Mouse (Mus musculus): ENCODE measurements at regions not wholly inside any gene's neighbourhood (a gene's known extent, or its start where the extent isn't known, plus 50 kb on each side); places are given as distances from the start of the nearest gene placed in this dataset.

GRCm38 (mm10) chr10:44752719-44753390 is 224.6 kb upstream of the Prdm1 start:
- Histone ChIP-seq H3K36me3 (ENCODE audit: control insufficient read depth, insufficient read depth, low read length) (no peaks in the 10 kb centered on the region), H3K9me3 (ENCODE audit: control insufficient read depth, low read length) (no peaks in the 10 kb centered on the region), H3K9ac (ENCODE audit: low read length) (no peak overlapping the region), H3K27me3 (ENCODE audit: control insufficient read depth, insufficient read depth, low read length) (no peaks in the 10 kb centered on the region; the same call in none of the 2 replicates), H3K4me2 (ENCODE audit: low read length) (no peak overlapping the region), H3K4me1 (ENCODE audit: control insufficient read depth in 2 of 2, insufficient read depth in 2 of 2, low read length in 2 of 2) (peaks cover 0 to 14% of the 10 kb centered on the region in 2 experiments), H3K27ac (replicated peaks in 1 of 2; ENCODE audit: control insufficient read depth in 1 of 2, insufficient read depth in 1 of 2, low read depth in 2 of 2, low read length in 2 of 2) (no peak overlapping the region), H3K4me3 (ENCODE audit: control insufficient read depth in 1 of 2, insufficient read depth in 1 of 2, low read depth in 1 of 2, low read length in 2 of 2) (no peak overlapping the region)
- no peak for ATAC-seq (ENCODE audit: insufficient number of reproducible peaks, insufficient read depth, low FRiP score, low read depth)
- WGBS, result 71% methylated on average over 8 of the region's 8 CpGs

GRCm38 (mm10) chr10:44751061-44751460 is 222.8 kb upstream of the Prdm1 start:
- Histone ChIP-seq H3K4me3 (ENCODE audit: control insufficient read depth in 1 of 2, insufficient read depth in 1 of 2, low read depth in 1 of 2, low read length in 2 of 2) (no peak overlapping the region), H3K27ac (replicated peaks in 1 of 2; ENCODE audit: control insufficient read depth in 1 of 2, insufficient read depth in 1 of 2, low read depth in 2 of 2, low read length in 2 of 2) (no peak overlapping the region), H3K27me3 (ENCODE audit: control insufficient read depth, insufficient read depth, low read length) (no peaks in the 10 kb centered on the region; the same call in 1 of the 2 replicates), H3K9me3 (ENCODE audit: control insufficient read depth, low read length) (no peaks in the 10 kb centered on the region), H3K9ac (ENCODE audit: low read length) (no peak overlapping the region), H3K36me3 (ENCODE audit: control insufficient read depth, insufficient read depth, low read length) (no peaks in the 10 kb centered on the region), H3K4me1 (ENCODE audit: control insufficient read depth in 2 of 2, insufficient read depth in 2 of 2, low read length in 2 of 2) (peaks cover 0 to 12% of the 10 kb centered on the region in 2 experiments; a peak in 3 of 4 replicates), H3K4me2 (ENCODE audit: low read length) (no peak overlapping the region)
- 83% methylated on average over 6 of the region's 6 CpGs for WGBS
- ATAC-seq (ENCODE audit: insufficient number of reproducible peaks, insufficient read depth, low FRiP score, low read depth), result no peak

- no peaks in the 10 kb centered on the region for H3K4me1 ChIP-seq (ENCODE audit: control insufficient read depth in 2 of 2, insufficient read depth in 2 of 2, low read length in 2 of 2)
- no peak overlapping the region for H3K4me3 ChIP-seq (ENCODE audit: control insufficient read depth in 1 of 2, insufficient read depth in 1 of 2, low read depth in 1 of 2, low read length in 2 of 2)
- 54% methylated on average over 4 of the region's 4 CpGs for WGBS
- no peak for ATAC-seq (ENCODE audit: insufficient number of reproducible peaks, insufficient read depth, low FRiP score, low read depth)
- H3K36me3 ChIP-seq (ENCODE audit: control insufficient read depth, insufficient read depth, low read length), result no peaks in the 10 kb centered on the region
- no peak overlapping the region for H3K27ac ChIP-seq (replicated peaks in 1 of 2; ENCODE audit: control insufficient read depth in 1 of 2, insufficient read depth in 1 of 2, low read depth in 2 of 2, low read length in 2 of 2)
- no peaks in the 10 kb centered on the region; the same call in 1 of the 2 replicates for H3K27me3 ChIP-seq (ENCODE audit: control insufficient read depth, insufficient read depth, low read length)
- H3K4me2 ChIP-seq (ENCODE audit: low read length), result no peak overlapping the region
- no peak overlapping the region for H3K9ac ChIP-seq (ENCODE audit: low read length)
- no peaks in the 10 kb centered on the region for H3K9me3 ChIP-seq (ENCODE audit: control insufficient read depth, low read length)
Observed at GRCm38 (mm10) chr10:44749206-44749605, 220.9 kb upstream of the Prdm1 start.

GRCm38 (mm10) chr10:44747419-44747818 is 219.1 kb upstream of the Prdm1 start:
- Histone ChIP-seq H3K4me1 (ENCODE audit: control insufficient read depth in 2 of 2, insufficient read depth in 2 of 2, low read length in 2 of 2) (no peaks in the 10 kb centered on the region), H3K4me2 (ENCODE audit: low read length) (no peak overlapping the region), H3K4me3 (ENCODE audit: control insufficient read depth in 1 of 2, insufficient read depth in 1 of 2, low read depth in 1 of 2, low read length in 2 of 2) (no peak overlapping the region), H3K27me3 (ENCODE audit: control insufficient read depth, insufficient read depth, low read length) (no peaks in the 10 kb centered on the region; the same call in 1 of the 2 replicates), H3K27ac (replicated peaks in 1 of 2; ENCODE audit: control insufficient read depth in 1 of 2, insufficient read depth in 1 of 2, low read depth in 2 of 2, low read length in 2 of 2) (no peak overlapping the region), H3K36me3 (ENCODE audit: control insufficient read depth, insufficient read depth, low read length) (no peaks in the 10 kb centered on the region), H3K9me3 (ENCODE audit: control insufficient read depth, low read length) (no peaks in the 10 kb centered on the region), H3K9ac (ENCODE audit: low read length) (no peak overlapping the region)
- 76% methylated on average over 3 of the region's 3 CpGs for WGBS
- no peak for ATAC-seq (ENCODE audit: insufficient number of reproducible peaks, insufficient read depth, low FRiP score, low read depth)

GRCm38 (mm10) chr10:44744221-44744620 is 215.9 kb upstream of the Prdm1 start:
- 63% methylated on average over 2 of the region's 2 CpGs for WGBS
- H3K27ac ChIP-seq (replicated peaks in 1 of 2; ENCODE audit: control insufficient read depth in 1 of 2, insufficient read depth in 1 of 2, low read depth in 2 of 2, low read length in 2 of 2), result no peak overlapping the region

GRCm38 (mm10) chr10:44733641-44734040 is 205.3 kb upstream of the Prdm1 start:
- Histone ChIP-seq H3K4me3 (ENCODE audit: control insufficient read depth in 1 of 2, insufficient read depth in 1 of 2, low read depth in 1 of 2, low read length in 2 of 2) (no peak overlapping the region), H3K4me2 (ENCODE audit: low read length) (no peak overlapping the region), H3K4me1 (ENCODE audit: control insufficient read depth in 2 of 2, insufficient read depth in 2 of 2, low read length in 2 of 2) (no peaks in the 10 kb centered on the region), H3K9ac (ENCODE audit: low read length) (no peak overlapping the region), H3K9me3 (ENCODE audit: control insufficient read depth, low read length) (no peaks in the 10 kb centered on the region), H3K27ac (replicated peaks in 1 of 2; ENCODE audit: control insufficient read depth in 1 of 2, insufficient read depth in 1 of 2, low read depth in 2 of 2, low read length in 2 of 2) (no peak overlapping the region), H3K27me3 (ENCODE audit: control insufficient read depth, insufficient read depth, low read length) (no peaks in the 10 kb centered on the region), H3K36me3 (ENCODE audit: control insufficient read depth, insufficient read depth, low read length) (no peaks in the 10 kb centered on the region)
- WGBS, result 79% methylated on average over 5 of the region's 5 CpGs
- ATAC-seq (ENCODE audit: insufficient number of reproducible peaks, insufficient read depth, low FRiP score, low read depth), result no peak

More at GRCm38 (mm10) chr10:44744221-44744620, 215.9 kb upstream of the Prdm1 start:
- ATAC-seq (ENCODE audit: insufficient number of reproducible peaks, insufficient read depth, low FRiP score, low read depth), result no peak
- no peak overlapping the region for H3K9ac ChIP-seq (ENCODE audit: low read length)
- no peaks in the 10 kb centered on the region for H3K36me3 ChIP-seq (ENCODE audit: control insufficient read depth, insufficient read depth, low read length)
- H3K4me3 ChIP-seq (ENCODE audit: control insufficient read depth in 1 of 2, insufficient read depth in 1 of 2, low read depth in 1 of 2, low read length in 2 of 2), result no peak overlapping the region
- H3K4me1 ChIP-seq (ENCODE audit: control insufficient read depth in 2 of 2, insufficient read depth in 2 of 2, low read length in 2 of 2), result no peaks in the 10 kb centered on the region
- H3K4me2 ChIP-seq (ENCODE audit: low read length), result no peak overlapping the region
- no peaks in the 10 kb centered on the region for H3K27me3 ChIP-seq (ENCODE audit: control insufficient read depth, insufficient read depth, low read length)
- no peaks in the 10 kb centered on the region for H3K9me3 ChIP-seq (ENCODE audit: control insufficient read depth, low read length)

GRCm38 (mm10) chr10:44730721-44731120 is 202.4 kb upstream of the Prdm1 start:
- Histone ChIP-seq H3K4me3 (ENCODE audit: control insufficient read depth in 1 of 2, insufficient read depth in 1 of 2, low read depth in 1 of 2, low read length in 2 of 2) (no peak overlapping the region), H3K9me3 (ENCODE audit: control insufficient read depth, low read length) (no peaks in the 10 kb centered on the region), H3K27me3 (ENCODE audit: control insufficient read depth, insufficient read depth, low read length) (no peaks in the 10 kb centered on the region), H3K4me2 (ENCODE audit: low read length) (no peak overlapping the region), H3K27ac (replicated peaks in 1 of 2; ENCODE audit: control insufficient read depth in 1 of 2, insufficient read depth in 1 of 2, low read depth in 2 of 2, low read length in 2 of 2) (no peak overlapping the region), H3K36me3 (ENCODE audit: control insufficient read depth, insufficient read depth, low read length) (no peaks in the 10 kb centered on the region), H3K9ac (ENCODE audit: low read length) (no peak overlapping the region), H3K4me1 (ENCODE audit: control insufficient read depth in 2 of 2, insufficient read depth in 2 of 2, low read length in 2 of 2) (no peaks in the 10 kb centered on the region)
- WGBS, result 81% methylated on average over 8 of the region's 8 CpGs
- no peak for ATAC-seq (ENCODE audit: insufficient number of reproducible peaks, insufficient read depth, low FRiP score, low read depth)

GRCm38 (mm10) chr10:44728963-44729362 is 200.7 kb upstream of the Prdm1 start:
- Histone ChIP-seq H3K4me3 (ENCODE audit: control insufficient read depth in 1 of 2, insufficient read depth in 1 of 2, low read depth in 1 of 2, low read length in 2 of 2) (no peak overlapping the region), H3K36me3 (ENCODE audit: control insufficient read depth, insufficient read depth, low read length) (no peaks in the 10 kb centered on the region), H3K27ac (replicated peaks in 1 of 2; ENCODE audit: control insufficient read depth in 1 of 2, insufficient read depth in 1 of 2, low read depth in 2 of 2, low read length in 2 of 2) (no peak overlapping the region), H3K4me1 (ENCODE audit: control insufficient read depth in 2 of 2, insufficient read depth in 2 of 2, low read length in 2 of 2) (no peaks in the 10 kb centered on the region), H3K9me3 (ENCODE audit: control insufficient read depth, low read length) (no peaks in the 10 kb centered on the region), H3K4me2 (ENCODE audit: low read length) (no peak overlapping the region), H3K9ac (ENCODE audit: low read length) (no peak overlapping the region), H3K27me3 (ENCODE audit: control insufficient read depth, insufficient read depth, low read length) (no peaks in the 10 kb centered on the region)
- 88% methylated on average over 4 of the region's 4 CpGs for WGBS
- no peak for ATAC-seq (ENCODE audit: insufficient number of reproducible peaks, insufficient read depth, low FRiP score, low read depth)
